Mouse (Mus musculus) ovary, postnatal 14 days (tissue): ENCODE data around the gene Tmsb15b2.
"Not testable (repeated sequence)": the region's sequence is repeated elsewhere in the genome, so short reads cannot be mapped to it uniquely, and the experiment has no call there.

ENCODE experiments used
- DNase-seq: peaks from one replicate; pipeline ENCODE4 v3.0.0; 2022; ENCODE audit warnings: low spot score

The Tmsb15b2 gene

GRCm38 (mm10) chrX:136975397-136975796 is at the start of gene Tmsb15b2:
Gene Tmsb15b2 (minus strand): TSS chrX:136975497.
- not testable (repeated sequence) for DNase-seq

- peak; percentile 35 for DNase-seq
Observed at GRCm38 (mm10) chrX:137019310-137019709, 44.0 kb upstream of the Tmsb15b2 start.

GRCm38 (mm10) chrX:137017668-137018067 is 42.4 kb upstream of the Tmsb15b2 start:
- DNase-seq, result no peak

- peak; percentile 29 for DNase-seq
Observed at GRCm38 (mm10) chrX:137015099-137015709, 39.9 kb upstream of the Tmsb15b2 start.

- no peak for DNase-seq
Observed at GRCm38 (mm10) chrX:136996256-136996655, 21.0 kb upstream of the Tmsb15b2 start.

GRCm38 (mm10) chrX:136993641-136994040 is 18.3 kb upstream of the Tmsb15b2 start:
- no peak for DNase-seq

- DNase-seq, result peak; percentile 4
Observed at GRCm38 (mm10) chrX:136992978-136993547, 17.8 kb upstream of the Tmsb15b2 start, which contains the start of gene Zcchc18. Gene Zcchc18 (plus strand): TSS chrX:136993155.

- no peak for DNase-seq
Observed at GRCm38 (mm10) chrX:136992191-136992965, 17.1 kb upstream of the Tmsb15b2 start.

GRCm38 (mm10) chrX:136991274-136991673 is 16.0 kb upstream of the Tmsb15b2 start:
- DNase-seq, result no peak

- DNase-seq, result no peak
Observed at GRCm38 (mm10) chrX:136986039-136986438, 10.7 kb upstream of the Tmsb15b2 start.

- DNase-seq, result no peak
Observed at GRCm38 (mm10) chrX:136978616-136979015, 3.3 kb upstream of the Tmsb15b2 start.

- DNase-seq, result no peak
Observed at GRCm38 (mm10) chrX:136976424-136977084, 1.3 kb upstream of the Tmsb15b2 start, which contains the start of the genes Tmsb15l and Tmsb15b1. Gene Tmsb15l (minus strand): TSS chrX:136976869. Gene Tmsb15b1 (minus strand): TSS chrX:136976874.

- no peak for DNase-seq
Observed at GRCm38 (mm10) chrX:136959688-136960087, 15.6 kb downstream of the Tmsb15b2 start.

GRCm38 (mm10) chrX:136958300-136958699 is 17.0 kb downstream of the Tmsb15b2 start:
- DNase-seq, result not testable (repeated sequence)

GRCm38 (mm10) chrX:136957583-136958279 is 17.6 kb downstream of the Tmsb15b2 start:
- DNase-seq, result peak; percentile 34

- no peak for DNase-seq
Observed at GRCm38 (mm10) chrX:136937985-136938384, 37.3 kb downstream of the Tmsb15b2 start.

GRCm38 (mm10) chrX:136927031-136927430 is 48.3 kb downstream of the Tmsb15b2 start, which contains the start of gene H2bfm:
Gene H2bfm (plus strand): TSS chrX:136927325.
- DNase-seq, result no peak

GRCm38 (mm10) chrX:136925863-136926262 is 49.4 kb downstream of the Tmsb15b2 start:
- no peak for DNase-seq
